In genomic region chr17:7443822-7444221, GRCm38 (mm10) we compare ENCODE assay signal across 10 mouse cellular contexts. TPM values are rescaled to one million over a fixed set of nuclear protein-coding genes. Genes with fewer than 3 reads are reported as not detected.
A peak's percentile ranks its signal among the peaks of the same experiment; 100 is the strongest.
DNase-seq lines count a peak whose midpoint lies in the region; ATAC-seq and TF ChIP-seq lines count a peak whose summit lies in the region.
"Had no signal": no experiment of that assay in that cellular context is flagged by ENCODE, and none has a peak within 500 bp of the region (broad histone marks: within the 10 kb centered on the region; RNA-seq: fewer than 3 reads in every experiment).

No protein-coding gene starts in this region.

- TF ChIP-seq CTCF in gastrocnemius, adult 2 months (IDR thresholded peaks at IDR 0.05) = peak; percentile 67
- peak; percentile 62 for TF ChIP-seq CTCF in left cerebral cortex, adult 2 months (IDR thresholded peaks at IDR 0.05)

- intact Hi-C loops in gastrocnemius, adult 2 months (cut with DNase I) = loop anchor here (2.0 kb wide), 1 partner anchor 381 kb away; no protein-coding TSS in a partner anchor
- intact Hi-C loops in left cerebral cortex, adult 2 months (cut with DNase I) = loop anchor here (2.0 kb wide), 1 partner anchor 379 kb away; no protein-coding TSS in a partner anchor

- H3K4me3 ChIP-seq in gastrocnemius, adult 2 months = no peak overlapping the region
- H3K4me3 ChIP-seq in left cerebral cortex, adult 2 months = no peak overlapping the region
- H3K4me3 ChIP-seq: lung, embryonic 15.5 days had no signal

- peak; percentile 73 for DNase-seq in gastrocnemius, adult 18-20 months (ENCODE audit: low spot score)
- DNase-seq in gastrocnemius, postnatal 25 days = no peak
- peak; percentile 60 for DNase-seq in A20 (ENCODE audit: low read depth, low spot score)
- DNase-seq in adrenal gland, postnatal 25 days = peak; percentile 57
- DNase-seq in gastrocnemius, adult 2 months = peak; percentile 78
- peak; percentile 52 to 58 for DNase-seq in left cerebral cortex, adult 2 months (ENCODE audit: extremely low spot score in 1 of 2, low spot score in 2 of 2)
- peak; percentile 65 for DNase-seq in retina, adult 2 months (ENCODE audit: low read depth, low spot score)

- ATAC-seq in inflammation-experienced regulatory T-cells, adult 6 months = no peak

- H3K27ac ChIP-seq in gastrocnemius, adult 2 months = no peak overlapping the region
- H3K27ac ChIP-seq in left cerebral cortex, adult 2 months = no peak overlapping the region
- H3K27ac ChIP-seq: lung, embryonic 15.5 days had no signal

RNA-seq across cellular contexts. Expression of gene Unc93a2, which starts 58.6 kb away (rescaled TPM):
- under 1 TPM; 0.12 to 0.16 TPM for total RNA-seq in gastrocnemius, adult 18-20 months (2021)
- total RNA-seq in gastrocnemius, postnatal 25 days (2021) = under 1 TPM; 0.13 to 0.16 TPM
- 2.2 and 5.1 TPM in 2 replicates for total RNA-seq in adrenal gland, postnatal 25 days (2021)
- under 1 TPM; 0.17 to 0.18 TPM for total RNA-seq in gastrocnemius, adult 2 months (2021)
- not detected for total RNA-seq in left cerebral cortex, adult 2 months (2021)
- polyA plus RNA-seq in inflammation-experienced regulatory T-cells, adult 6 months (2017; shearing (Covaris generic)) = under 1 TPM in 1 of 3 experiments, not detected in 2; 0.20 TPM
- total RNA-seq: common myeloid progenitor, adult 5-6 weeks had no signal
- polyA plus RNA-seq: lung, embryonic 15.5 days had no signal
